Mouse (Mus musculus): Measurements from ENCODE around the gene Majin.

Gene Majin

GRCm38 (mm10) chr19:6227864-6228263, 43.7 kb downstream of the Majin start:
- no peak for ATAC-seq (ENCODE audit: low TSS enrichment)

- no peak for ATAC-seq (ENCODE audit: low TSS enrichment)
Observed at GRCm38 (mm10) chr19:6230411-6230810, 46.2 kb downstream of the Majin start.

GRCm38 (mm10) chr19:6231036-6231435, 46.8 kb downstream of the Majin start:
- no peak for ATAC-seq (ENCODE audit: low TSS enrichment)

GRCm38 (mm10) chr19:6233647-6234046, 49.5 kb downstream of the Majin start:
- no peak for ATAC-seq (ENCODE audit: low TSS enrichment)

- ATAC-seq (ENCODE audit: low TSS enrichment): no peak
Observed at GRCm38 (mm10) chr19:6234337-6235083, 50.3 kb downstream of the Majin start.

GRCm38 (mm10) chr19:6235084-6236052, 51.2 kb downstream of the Majin start, which contains the start of gene Ppp2r5b:
TSS of gene Ppp2r5b (minus strand) at chr19:6235872.
- peak; percentile 81 for ATAC-seq (ENCODE audit: low TSS enrichment)

- ATAC-seq (ENCODE audit: low TSS enrichment): peak; percentile 93
Observed at GRCm38 (mm10) chr19:6236053-6236441, 51.9 kb downstream of the Majin start.

GRCm38 (mm10) chr19:6236842-6237241, 52.7 kb downstream of the Majin start:
- no peak for ATAC-seq (ENCODE audit: low TSS enrichment)

- ATAC-seq (ENCODE audit: low TSS enrichment): no peak
Observed at GRCm38 (mm10) chr19:6238740-6239139, 54.6 kb downstream of the Majin start.

GRCm38 (mm10) chr19:6240136-6240535, 55.9 kb downstream of the Majin start:
- ATAC-seq (ENCODE audit: low TSS enrichment): no peak

GRCm38 (mm10) chr19:6240725-6241124, 56.5 kb downstream of the Majin start:
- ATAC-seq (ENCODE audit: low TSS enrichment): no peak

- ATAC-seq (ENCODE audit: low TSS enrichment): peak; percentile 88
Observed at GRCm38 (mm10) chr19:6241274-6242107, 57.3 kb downstream of the Majin start, which contains the start of gene Atg2a. TSS of gene Atg2a (plus strand) at chr19:6241668.

- ATAC-seq (ENCODE audit: low TSS enrichment): 0 out of 2 replicates have a peak, but pooled peaks have one; percentile 10
Observed at GRCm38 (mm10) chr19:6242281-6242680, 58.1 kb downstream of the Majin start.

- no peak for ATAC-seq (ENCODE audit: low TSS enrichment)
Observed at GRCm38 (mm10) chr19:6243226-6243625, 59.0 kb downstream of the Majin start.

- ATAC-seq (ENCODE audit: low TSS enrichment): no peak
Observed at GRCm38 (mm10) chr19:6245806-6246205, 61.6 kb downstream of the Majin start.

- ATAC-seq (ENCODE audit: low TSS enrichment): no peak
Observed at GRCm38 (mm10) chr19:6247526-6248300, 63.5 kb downstream of the Majin start.

- no peak for ATAC-seq (ENCODE audit: low TSS enrichment)
Observed at GRCm38 (mm10) chr19:6253021-6253420, 68.8 kb downstream of the Majin start.

- ATAC-seq (ENCODE audit: low TSS enrichment): no peak
Observed at GRCm38 (mm10) chr19:6260428-6260827, 76.2 kb downstream of the Majin start.

GRCm38 (mm10) chr19:6260946-6261345, 76.8 kb downstream of the Majin start:
- no peak for ATAC-seq (ENCODE audit: low TSS enrichment)

- no peak for ATAC-seq (ENCODE audit: low TSS enrichment)
Observed at GRCm38 (mm10) chr19:6261379-6261778, 77.2 kb downstream of the Majin start.

- 0 out of 2 replicates have a peak, but pooled peaks have one; percentile 14 for ATAC-seq (ENCODE audit: low TSS enrichment)
Observed at GRCm38 (mm10) chr19:6262222-6262621, 78.0 kb downstream of the Majin start.
